Mouse (Mus musculus): Measurements from ENCODE around the gene Mixl1.

The Mixl1 gene

DNA sequence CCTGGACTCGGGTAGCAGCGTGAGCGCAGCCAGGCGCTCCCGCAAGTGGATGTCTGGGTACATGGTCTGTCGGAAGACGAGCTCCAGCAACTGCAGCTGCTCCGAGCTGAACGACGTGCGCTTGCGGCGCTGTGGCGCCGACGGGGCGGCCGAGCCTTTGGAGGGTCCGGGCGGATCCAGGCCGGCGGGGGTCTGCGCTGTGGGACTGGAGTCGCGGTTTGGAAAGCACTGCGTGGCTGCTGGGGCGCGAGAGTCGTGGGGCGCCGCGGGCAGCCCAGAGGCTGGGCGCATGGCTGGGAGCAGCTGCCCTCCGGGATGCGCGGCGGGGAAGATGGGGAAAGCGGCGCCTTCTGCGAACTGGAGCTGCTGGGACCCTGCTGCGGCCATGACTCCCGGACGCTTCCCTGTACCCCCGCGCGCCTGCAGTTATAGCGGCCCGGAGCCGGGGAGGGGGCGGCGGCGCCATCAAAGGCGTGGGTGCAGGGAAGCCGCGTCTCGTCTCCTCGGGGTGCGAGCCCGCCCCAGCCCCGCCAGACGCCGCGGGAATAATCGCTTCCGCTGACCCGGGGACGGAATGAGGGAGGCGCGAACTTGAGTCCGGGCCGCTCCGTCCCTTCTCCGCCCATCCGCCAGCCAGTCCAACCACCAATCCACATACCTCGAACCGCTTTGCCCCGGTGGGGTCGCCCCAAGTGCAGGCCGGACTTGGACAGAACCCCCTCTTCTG is at the start of gene Mixl1:
Gene Mixl1, minus strand, starts transcription at position 409 of the 727 bp plus-strand sequence.
- peak; percentile 19 for DNase-seq (ENCODE audit: low spot score)

DNA sequence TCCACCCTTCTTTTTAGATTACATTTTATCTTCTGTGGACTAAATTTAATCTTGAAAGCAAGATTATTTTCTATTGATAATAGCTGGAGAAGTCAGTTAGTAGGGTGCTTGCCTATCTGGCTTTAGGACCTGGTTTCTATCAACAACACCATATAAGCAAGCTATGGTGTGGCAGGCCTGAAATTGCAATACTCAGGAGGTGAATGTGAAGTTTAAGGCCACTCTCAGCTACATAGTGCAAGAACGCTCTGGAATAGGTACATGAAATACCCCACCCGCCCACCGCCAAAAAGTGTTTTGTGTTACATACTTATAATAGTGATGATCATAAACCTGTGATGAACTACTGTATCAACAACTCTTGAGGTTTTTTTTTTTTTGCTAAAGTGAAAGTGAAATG is 32.4 kb upstream of the Mixl1 start:
- no peak for DNase-seq (ENCODE audit: low spot score)

DNA sequence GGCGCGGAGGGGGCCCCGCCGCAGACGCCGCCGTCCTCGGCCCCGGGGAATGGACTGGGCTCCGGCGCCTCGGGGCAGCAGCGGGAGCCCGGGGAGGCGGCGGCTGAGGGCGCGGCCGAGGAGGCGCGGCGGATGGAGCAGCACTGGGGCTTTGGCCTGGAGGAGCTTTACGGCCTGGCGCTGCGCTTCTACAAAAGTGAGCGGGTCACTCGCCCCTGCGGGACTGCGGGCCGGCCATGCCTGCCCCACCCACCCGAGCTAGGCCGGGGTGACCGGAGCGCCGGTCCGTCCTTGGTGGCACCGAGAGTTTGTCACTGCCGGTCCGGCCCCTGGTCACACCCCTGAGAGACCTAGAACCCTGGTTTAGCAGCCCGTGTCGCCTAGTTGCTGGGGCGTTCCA is 29.3 kb upstream of the Mixl1 start:
- peak; percentile 71 for DNase-seq (ENCODE audit: low spot score)

DNA sequence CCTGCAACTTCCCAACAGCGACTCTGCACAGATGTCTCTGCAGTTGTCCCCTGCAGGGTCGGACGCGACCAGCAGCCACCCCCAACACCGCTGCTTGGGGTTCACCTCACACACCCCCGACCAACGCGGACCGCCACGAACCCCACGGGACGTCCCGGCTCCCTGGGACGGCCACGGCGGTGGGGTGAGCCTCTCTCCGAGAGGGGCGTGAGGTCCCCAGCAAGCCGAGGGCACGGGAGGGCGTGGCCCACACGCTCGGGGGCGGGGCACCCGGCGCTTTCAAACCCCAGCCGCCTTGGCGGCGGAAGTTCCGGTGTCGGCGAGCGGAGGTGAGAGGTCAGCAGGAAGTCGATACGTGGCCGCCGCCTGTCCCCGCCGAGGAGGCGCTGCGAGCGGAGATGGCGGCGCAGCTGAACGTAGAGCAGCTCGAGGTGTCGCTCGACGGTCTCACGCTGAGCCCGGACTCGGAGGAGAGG is 28.9 kb upstream of the Mixl1 start, which contains the start of gene Acbd3:
Gene Acbd3, plus strand, starts transcription at position 340 of the 476 bp plus-strand sequence.
- DNase-seq (ENCODE audit: low spot score) = peak; percentile 93

DNA sequence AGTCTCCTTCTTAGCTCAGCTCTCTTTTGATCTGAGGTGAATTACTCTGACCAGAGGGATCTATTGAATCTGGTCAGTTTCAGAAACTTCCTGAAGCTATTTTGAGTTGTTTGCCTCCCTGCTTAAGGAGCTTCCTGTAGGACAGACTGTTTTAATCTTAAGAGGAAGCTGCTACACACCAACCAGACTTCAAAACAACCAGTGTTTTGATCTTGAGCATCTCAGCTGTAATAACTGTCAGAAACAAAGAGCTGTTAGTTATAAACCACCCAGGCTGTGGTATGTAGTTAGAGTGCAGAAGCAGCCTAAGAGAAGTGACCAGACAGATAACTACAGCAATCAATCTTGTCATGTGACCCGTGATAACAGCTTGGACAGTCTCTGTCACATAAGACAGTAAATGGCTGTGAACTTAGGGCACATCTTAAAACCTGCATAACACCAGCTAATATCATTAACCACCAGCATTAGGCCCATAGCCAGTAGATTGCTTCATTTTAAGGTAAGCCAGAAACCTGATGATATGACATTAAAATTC is 26.9 kb upstream of the Mixl1 start:
- DNase-seq (ENCODE audit: low spot score) = no peak

DNA sequence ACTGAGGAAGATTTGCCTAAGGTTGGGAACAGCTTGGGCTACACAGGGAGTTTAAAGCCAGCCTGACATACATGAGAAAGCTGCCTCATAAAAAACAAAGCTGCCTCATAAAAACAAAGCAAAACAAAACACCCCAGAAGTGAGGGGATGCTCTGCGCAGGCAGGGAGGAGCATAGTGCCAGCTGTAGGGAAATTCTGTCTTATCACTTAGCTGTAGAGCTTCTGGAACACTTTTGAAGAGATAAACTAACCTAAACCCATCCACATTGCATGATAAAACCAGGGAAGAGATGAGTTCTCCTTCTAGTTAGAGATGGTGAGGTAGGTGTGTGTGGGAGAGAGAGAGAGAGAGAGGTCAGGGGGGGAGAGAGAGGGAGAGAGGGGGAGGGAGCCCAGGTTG is 25.8 kb upstream of the Mixl1 start:
- no peak for DNase-seq (ENCODE audit: low spot score)

DNA sequence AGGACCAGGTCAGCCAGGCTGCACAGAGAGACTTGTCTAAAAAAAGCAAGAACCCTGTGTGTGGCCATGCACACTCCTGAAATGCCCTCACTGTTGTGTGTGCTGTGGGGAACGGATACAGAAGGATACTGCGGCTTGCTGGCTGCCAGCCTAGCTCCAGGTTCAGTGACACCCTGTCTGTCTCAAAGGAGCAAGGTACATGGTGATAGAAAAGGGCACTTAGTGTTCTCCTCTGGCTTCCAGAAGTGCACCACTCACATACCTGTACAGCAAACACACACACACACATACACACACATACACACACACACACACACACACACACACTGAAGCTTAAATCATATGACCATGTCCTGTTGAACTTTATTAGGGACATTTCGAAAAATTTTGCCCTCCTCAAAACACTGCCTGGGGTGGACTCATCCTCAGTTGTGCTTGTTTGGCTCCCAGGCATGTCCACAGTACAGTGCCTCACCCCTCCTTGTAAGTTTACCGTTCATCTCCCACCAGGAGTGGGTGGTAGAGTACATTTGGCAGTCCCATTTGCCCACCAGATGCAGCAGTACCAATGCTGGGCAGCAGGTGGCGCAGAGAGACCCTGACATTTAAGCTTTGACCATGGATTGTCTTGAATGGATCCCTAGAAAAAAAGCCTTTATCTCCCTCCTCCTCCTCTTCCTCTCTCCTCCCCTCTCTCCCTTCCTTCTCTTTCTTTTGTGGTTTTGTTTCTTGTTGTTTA is 23.3 kb upstream of the Mixl1 start:
- DNase-seq (ENCODE audit: low spot score) = peak; percentile 49

DNA sequence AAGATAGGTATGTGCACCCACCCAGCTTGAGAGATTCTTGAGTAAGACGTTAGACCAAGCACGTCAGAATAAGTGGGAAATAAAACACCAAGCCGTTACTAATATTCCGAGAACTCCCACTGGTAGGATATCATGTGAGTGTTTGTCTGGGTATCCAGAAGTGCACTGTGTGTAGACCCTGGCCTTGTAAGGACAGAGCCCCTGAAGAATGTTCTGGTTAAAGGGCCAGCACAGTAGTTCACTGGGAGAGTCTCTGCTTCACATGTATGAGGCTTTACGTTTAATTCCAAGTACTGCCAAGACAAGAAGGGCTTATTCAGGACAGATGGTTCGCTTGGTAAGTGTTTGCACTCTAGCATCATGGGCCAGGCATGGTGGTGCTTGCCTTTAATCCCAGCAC is 22.6 kb upstream of the Mixl1 start:
- DNase-seq (ENCODE audit: low spot score) = no peak

DNA sequence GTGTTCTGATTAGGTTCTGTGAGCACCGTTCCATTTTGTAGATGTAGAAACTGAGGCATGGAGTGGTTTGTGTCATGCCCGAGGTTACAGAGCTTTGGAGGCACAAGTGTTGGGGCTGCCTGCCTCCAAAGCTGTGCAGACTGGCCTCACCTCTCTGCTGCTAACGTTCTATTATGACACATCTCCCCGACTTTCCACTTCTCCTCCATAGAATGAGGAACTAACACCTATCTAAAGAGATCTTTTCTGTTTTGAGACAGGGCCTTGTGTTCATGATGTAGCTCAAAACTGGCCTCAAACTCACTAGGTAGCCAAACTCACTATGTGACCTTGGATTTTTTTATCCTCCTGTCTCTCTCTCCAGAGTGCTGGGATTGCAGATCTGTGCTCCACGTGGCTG is 21.9 kb upstream of the Mixl1 start:
- no peak for DNase-seq (ENCODE audit: low spot score)

DNA sequence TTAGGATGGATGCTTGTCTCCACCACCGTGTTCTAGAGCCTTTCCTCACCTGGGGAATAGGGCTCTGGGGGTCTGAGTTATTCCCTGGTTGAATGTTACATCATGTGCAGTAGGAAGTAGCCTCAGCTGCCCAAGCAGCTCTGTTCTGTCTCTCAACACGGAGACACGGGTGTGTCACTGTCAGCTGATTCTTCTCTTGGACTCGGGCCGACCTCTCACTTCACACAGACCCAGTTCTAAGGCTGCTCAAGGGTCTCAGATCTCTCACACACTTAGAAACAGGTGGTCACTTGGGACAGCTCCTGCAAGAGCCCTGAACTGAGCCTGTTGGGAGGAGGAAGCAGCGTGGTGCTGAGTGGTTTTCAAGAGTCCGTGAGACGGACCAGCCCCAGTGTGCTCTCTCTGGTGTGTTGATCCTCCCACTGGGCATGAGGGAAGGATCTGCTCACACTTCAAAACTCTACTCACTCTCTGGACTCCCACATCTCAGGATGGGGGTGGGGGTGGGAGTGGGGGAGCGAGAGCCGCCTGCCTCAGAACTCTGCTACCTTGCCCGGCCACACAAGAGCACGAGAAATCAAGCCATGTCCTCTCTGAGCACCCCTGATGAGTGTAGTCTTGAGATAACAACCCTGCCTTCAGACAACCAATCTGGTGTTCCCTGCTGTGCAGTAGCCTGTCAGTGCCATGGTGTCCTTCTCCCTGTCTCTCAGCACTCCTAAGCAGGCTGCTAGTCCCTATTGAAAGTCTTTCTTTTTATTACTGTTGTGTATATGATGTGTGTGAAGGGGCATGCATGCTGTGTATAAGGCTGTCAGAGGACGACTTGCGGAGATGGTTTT is 12.3 kb upstream of the Mixl1 start:
- no peak for DNase-seq (ENCODE audit: low spot score)

DNA sequence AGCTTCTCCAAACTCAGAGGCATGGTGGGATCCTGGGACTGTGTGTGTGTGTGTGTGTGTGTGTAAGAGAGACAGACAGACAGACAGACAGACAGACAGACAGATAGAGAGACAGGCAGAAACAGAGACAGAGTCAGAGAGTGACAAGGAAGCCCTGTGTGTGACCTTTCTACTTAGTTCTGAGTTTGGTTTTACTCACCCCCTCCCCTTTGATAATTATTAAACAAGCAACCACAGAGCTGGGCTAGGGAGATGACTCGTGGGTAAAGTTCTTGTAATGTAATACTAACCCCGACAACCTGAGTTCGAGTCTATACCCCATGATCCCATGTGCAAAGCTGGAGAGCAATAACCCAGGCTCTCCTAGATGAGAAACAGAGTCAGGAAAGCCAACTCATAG is 11.0 kb upstream of the Mixl1 start:
- DNase-seq (ENCODE audit: low spot score) = no peak

DNA sequence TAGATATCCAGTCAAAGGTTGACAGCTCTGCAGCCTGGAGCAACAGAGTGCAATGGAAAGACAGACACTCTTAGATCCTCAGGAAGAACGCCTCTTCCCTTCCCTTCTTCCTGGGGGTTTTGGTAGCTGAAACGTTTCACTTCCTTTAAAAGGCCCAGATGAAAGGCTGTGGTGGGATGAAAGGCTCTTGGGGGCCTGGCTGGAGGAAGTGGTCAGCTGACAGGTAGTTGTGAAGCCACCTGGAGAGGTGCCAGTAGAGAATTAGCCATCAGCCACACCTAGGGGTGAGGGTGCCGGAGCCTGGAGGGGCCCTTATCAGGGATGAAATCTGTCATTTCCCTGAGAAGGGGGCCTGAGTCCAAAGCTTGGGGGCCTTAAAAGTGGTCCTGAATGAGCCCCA is 10.5 kb upstream of the Mixl1 start:
- no peak for DNase-seq (ENCODE audit: low spot score)

DNA sequence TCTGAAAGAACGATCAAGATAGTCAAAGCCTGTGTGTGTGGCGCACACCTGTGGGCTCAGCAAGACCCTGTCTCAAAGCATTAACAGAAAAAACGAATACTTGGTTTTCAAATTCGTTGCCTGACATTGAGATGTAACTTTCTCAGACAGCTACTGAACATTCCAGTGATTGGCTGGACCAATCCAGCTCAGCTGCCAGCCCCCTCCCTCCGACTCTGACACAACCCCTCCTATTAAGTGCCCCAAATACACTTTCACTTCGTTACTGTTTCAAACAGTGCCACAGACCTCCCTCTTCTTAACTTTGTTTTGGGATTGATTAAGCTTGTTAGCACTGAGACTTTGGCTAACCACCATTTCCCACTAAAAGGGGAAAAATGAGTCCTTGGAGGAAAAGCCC is 6.6 kb upstream of the Mixl1 start:
- DNase-seq (ENCODE audit: low spot score) = no peak

DNA sequence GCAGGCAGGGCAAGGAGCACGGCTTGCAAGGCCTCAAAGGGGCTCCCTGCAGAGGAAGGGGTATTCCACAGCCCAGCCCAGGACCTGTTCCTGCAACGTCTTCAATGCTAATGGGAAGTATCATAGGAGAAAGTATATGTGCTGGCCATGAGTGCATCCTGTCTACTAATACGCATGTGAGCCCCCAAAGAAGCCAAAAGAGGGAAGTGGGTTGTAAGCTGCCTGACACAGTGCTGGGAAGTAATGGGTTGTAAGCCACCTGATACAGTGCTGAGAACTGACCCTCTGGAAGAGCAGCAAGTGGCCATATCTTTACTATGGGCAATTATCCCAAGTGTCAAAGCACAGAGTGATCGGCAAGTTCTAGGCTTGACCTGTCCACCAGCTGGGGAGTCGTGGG is 1.2 kb upstream of the Mixl1 start:
- DNase-seq (ENCODE audit: low spot score) = no peak

DNA sequence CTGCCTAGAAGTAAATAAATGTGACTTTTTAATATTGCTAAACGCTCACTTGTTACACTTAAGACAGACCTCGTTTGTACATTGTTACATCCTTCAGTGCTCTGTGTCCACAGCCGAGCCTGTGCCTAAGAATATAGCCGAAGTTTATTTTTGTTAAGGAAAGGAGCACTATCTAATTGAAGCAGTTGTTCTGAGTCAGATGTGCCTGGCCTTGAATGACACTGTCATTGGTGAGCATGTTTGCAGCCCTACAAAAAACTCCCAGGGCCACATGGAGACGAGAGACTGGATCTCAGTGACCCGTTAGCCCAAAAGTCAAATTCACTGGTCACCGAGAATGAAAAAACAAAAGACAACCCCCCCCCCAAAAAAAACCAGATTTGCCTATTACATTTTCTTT is 5.5 kb downstream of the Mixl1 start:
- no peak for DNase-seq (ENCODE audit: low spot score)

Measured in testis, postnatal 14 days (tissue).